Mouse (Mus musculus) ES-E14 (cell line): ENCODE data around the gene Shld2. TPM values are rescaled to one million over a fixed set of nuclear protein-coding genes. Genes with fewer than 3 reads are reported as not detected.
A peak's percentile ranks its signal among the peaks of the same experiment; 100 is the strongest.

Experiments used
- DNase-seq: peaks from one replicate; pipeline ENCODE4 v3.0.0-alpha.2; 2013; ENCODE audit warnings: low read depth, low spot score
- H3K27ac ChIP-seq: 2 replicates; pipeline ENCODE4 v1.5.1; 2012; ENCODE audit warnings: low read depth, mild to moderate bottlenecking, low read length, moderate library complexity, mixed read lengths; ENCODE audit not compliant: poor library complexity, insufficient read depth, severe bottlenecking
- H3K36me3 ChIP-seq: 2 replicates; pipeline ENCODE4 v1.6.1; 2012; ENCODE audit warnings: mild to moderate bottlenecking, low read length, moderate library complexity, mixed read lengths; ENCODE audit not compliant: control insufficient read depth, poor library complexity, insufficient read depth, severe bottlenecking
- H3K4me1 ChIP-seq, 2 experiments: fragments of 150-350 bp in 1 of 2; sonication (generic) in 1 of 2; 2 replicates each; pipeline ENCODE4 v1.6.1; 2012; ENCODE audit warnings: low read length in 2 of 2, mild to moderate bottlenecking in 1 of 2, mixed read lengths in 1 of 2; ENCODE audit not compliant: control insufficient read depth in 2 of 2, insufficient read depth in 2 of 2, poor library complexity in 1 of 2
- H3K4me3 ChIP-seq, 2 experiments: fragments of 150-350 bp in 1 of 2; sonication (generic) in 1 of 2; 2 replicates each; pipeline ENCODE4 v1.5.1; 2012; ENCODE audit warnings: low read length in 2 of 2, low read depth in 1 of 2, mild to moderate bottlenecking in 1 of 2, mixed read lengths in 1 of 2; ENCODE audit not compliant: insufficient read depth in 1 of 2, poor library complexity in 1 of 2, severe bottlenecking in 1 of 2
- H3K9ac ChIP-seq: 2 replicates; pipeline ENCODE4 v1.6.1; 2012; ENCODE audit warnings: low read depth, mild to moderate bottlenecking, low read length, mixed read lengths; ENCODE audit not compliant: poor library complexity, insufficient read depth, severe bottlenecking
- H3K9me3 ChIP-seq: fragments of 150-350 bp; sonication (generic); 2 replicates; pipeline ENCODE4 v1.6.1; 2012; ENCODE audit warnings: low read depth, mild to moderate bottlenecking, low read length; ENCODE audit not compliant: control insufficient read depth, insufficient read depth
- CHD2 ChIP-seq: IDR thresholded peaks from 2 replicates; pipeline ENCODE4 v1.6.1; 2014; ENCODE audit warnings: mild to moderate bottlenecking, low read depth, low read length, inconsistent platforms
- HCFC1 ChIP-seq: IDR thresholded peaks from 2 replicates; pipeline ENCODE4 v1.6.1; 2012; ENCODE audit warnings: low read length, inconsistent platforms, borderline replicate concordance; ENCODE audit not compliant: insufficient read depth
- MAFK ChIP-seq: IDR thresholded peaks from 2 replicates; pipeline ENCODE4 v1.6.1; 2014; ENCODE audit warnings: mild to moderate bottlenecking, low read depth, low read length, inconsistent platforms; ENCODE audit not compliant: insufficient read depth
- ZC3H11A ChIP-seq: IDR thresholded peaks from 2 replicates; pipeline ENCODE4 v1.6.1; 2012; ENCODE audit warnings: low read depth, mild to moderate bottlenecking, inconsistent platforms, low read length, borderline replicate concordance
- ZNF384 ChIP-seq: IDR thresholded peaks from 2 replicates; pipeline ENCODE4 v1.6.1; 2012; ENCODE audit warnings: low read depth, low read length, inconsistent platforms
- in situ Hi-C, 2 experiments: fragments of 600-800 bp; cut with MboI; formaldehyde crosslinking; loops; one replicate each; pipeline ENCODE4 v1.15.1; 2025; ENCODE audit warnings: low sequenced_read_pairs in 2 of 2, inconsistent platforms in 1 of 2; ENCODE audit not compliant: unreplicated experiment in 2 of 2
- total RNA-seq: library from RNA; depleted of rRNA; stranded (reverse); fragments of 300-350 nt; gene quantifications from 2 replicates; pipeline ENCODE4 v1.2.3, GENCODE M21; 2012

The Shld2 gene
- total RNA-seq, 1 experiment, result 10.8 TPM

DNA sequence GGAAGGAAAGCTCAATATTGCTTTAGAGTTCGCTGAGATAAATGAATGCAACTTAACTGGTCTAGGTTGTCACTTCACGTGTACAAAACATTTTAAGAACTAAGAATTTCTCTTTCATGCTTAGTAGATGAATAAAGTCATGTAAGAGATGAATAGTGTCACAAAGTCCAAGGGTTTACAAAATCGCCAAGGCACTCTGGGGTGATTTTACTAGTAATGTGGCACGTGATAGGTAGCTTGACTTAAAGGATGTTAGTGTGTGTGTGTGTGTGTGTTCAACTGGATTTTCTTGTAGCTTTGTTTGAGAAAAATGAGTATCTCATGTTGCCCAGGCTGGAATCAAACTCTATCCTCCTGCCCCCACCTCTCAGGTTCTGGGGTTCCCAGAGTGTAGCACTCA, 1.0 kb downstream of the Shld2 start:
- Histone ChIP-seq H3K4me1 (peaks cover 2 to 23% of the 10 kb centered on the region in 2 experiments; a peak in 3 of 4 replicates), H3K9ac (no peak overlapping the region), H3K9me3 (no peaks in the 10 kb centered on the region), H3K27ac (no peak overlapping the region), H3K4me3 (peak overlapping the region in 1 of 2 experiments; percentile 82; a peak in 3 of 4 replicates), H3K36me3 (peaks cover 5% of the 10 kb centered on the region)
- TF ChIP-seq ZC3H11A (no peak), CHD2 (no peak), MAFK (no peak), HCFC1 (no peak), ZNF384 (no peak)
- DNase-seq, result no peak
- in situ Hi-C loops, result no loop called here

DNA sequence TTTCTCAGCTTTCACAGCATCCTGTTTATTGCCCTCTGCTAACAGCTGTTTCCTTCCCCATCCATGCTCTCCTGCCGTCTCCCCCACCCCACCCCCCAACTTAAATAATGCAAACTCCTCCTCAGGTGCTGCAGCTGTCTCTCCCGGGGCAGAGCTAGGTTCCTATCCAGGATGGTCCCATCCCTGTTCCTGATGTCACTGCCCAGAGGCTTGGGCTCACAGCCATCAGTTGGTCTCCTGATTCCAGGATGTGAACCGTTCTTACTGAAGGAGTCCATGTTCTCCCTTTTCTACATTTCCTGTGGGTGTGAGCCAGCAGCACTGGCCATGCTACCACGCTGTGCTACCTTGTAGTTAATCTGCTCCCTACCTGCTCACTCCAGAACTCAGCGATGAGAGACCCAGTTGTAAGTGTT, 7.0 kb downstream of the Shld2 start:
- peaks cover 3% of the 10 kb centered on the region; the same call in 1 of the 2 replicates for H3K36me3 ChIP-seq
- H3K9ac ChIP-seq, result no peak overlapping the region
- H3K9me3 ChIP-seq, result no peaks in the 10 kb centered on the region
- no peak overlapping the region for H3K4me3 ChIP-seq
- no peak for TF ChIP-seq HCFC1
- peak overlapping the region; percentile 48 for H3K27ac ChIP-seq
- H3K4me1 ChIP-seq, result peaks cover 14 to 15% of the 10 kb centered on the region in 2 experiments
- no peak for DNase-seq
- in situ Hi-C loops, result no loop called here

DNA sequence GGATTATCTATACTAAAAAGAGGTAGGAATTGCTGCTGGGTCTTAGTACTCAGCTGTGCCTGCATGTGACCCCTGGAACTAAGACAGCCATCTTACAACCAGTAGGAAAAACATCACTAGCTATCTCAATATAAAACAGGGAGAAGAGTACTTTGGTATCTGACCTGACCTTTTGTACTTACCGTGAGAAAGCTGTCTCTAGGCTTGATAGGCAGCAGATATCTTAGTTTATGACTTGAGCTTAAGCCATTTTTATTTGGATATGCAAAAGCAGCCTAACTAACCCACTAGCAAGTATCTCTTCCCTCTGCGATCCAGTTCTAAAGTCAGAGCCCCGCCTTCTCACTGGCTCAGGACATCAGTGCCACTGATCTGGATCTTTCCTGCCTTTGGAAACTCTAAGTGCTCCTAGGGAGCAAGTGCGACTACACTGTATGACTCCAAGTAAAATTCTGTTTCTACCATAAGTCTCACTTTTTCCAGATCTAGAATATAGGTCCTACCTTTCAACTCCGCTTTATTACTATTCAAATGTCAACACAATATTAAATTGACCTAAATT, 7.5 kb downstream of the Shld2 start:
- Histone ChIP-seq H3K9ac (no peak overlapping the region), H3K9me3 (no peaks in the 10 kb centered on the region), H3K4me1 (peaks cover 14 to 15% of the 10 kb centered on the region in 2 experiments), H3K4me3 (no peak overlapping the region), H3K36me3 (peaks cover 3% of the 10 kb centered on the region; the same call in 1 of the 2 replicates), H3K27ac (no peak overlapping the region; the same call in 1 of the 2 replicates)
- TF ChIP-seq HCFC1, result no peak
- TF ChIP-seq MAFK, result no peak
- TF ChIP-seq CHD2, result no peak
- TF ChIP-seq ZNF384, result no peak
- no peak for TF ChIP-seq ZC3H11A
- no peak for DNase-seq
- in situ Hi-C loops, result no loop called here

DNA sequence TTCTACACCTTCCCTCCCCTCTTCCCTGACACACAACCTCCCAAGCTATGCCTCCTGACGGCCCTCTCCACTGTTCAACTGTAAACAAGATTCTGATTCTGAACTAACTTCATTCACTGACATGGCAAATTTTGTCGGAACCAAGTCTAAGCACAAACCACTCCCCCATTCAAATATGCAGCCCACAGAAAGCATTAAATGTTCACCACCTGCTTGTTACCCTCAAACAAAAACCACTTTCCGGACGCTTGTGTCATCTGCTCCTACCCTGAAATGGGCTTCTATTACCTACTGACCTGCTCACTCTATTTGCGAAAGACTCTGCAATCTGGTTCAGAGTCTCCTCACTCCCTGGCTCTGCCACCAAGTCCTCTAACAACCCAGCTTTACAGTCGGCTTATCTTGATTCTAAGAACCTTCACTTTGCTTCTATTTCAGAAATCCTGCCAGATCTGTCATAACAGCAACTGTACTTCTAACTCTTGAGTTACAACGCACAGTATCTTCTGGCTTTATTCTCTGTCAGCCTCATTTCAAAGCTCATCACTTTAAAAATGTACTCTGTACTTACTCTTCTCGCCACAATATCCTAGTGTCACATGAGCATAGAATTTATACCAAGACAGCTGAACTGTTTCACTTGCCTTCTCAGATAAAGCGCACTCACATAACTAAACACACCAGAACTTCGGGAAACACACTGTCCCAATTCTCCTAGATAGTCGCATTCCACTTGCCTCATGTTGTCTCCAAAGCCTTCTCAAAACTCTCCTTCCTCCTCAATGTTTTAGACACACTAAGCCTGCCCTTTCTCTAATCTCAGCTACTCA, 11.2 kb downstream of the Shld2 start:
- no peak for DNase-seq
- Histone ChIP-seq H3K27ac (no peak overlapping the region), H3K9ac (no peak overlapping the region), H3K9me3 (no peaks in the 10 kb centered on the region), H3K4me3 (no peak overlapping the region), H3K4me1 (peaks cover 13% of the 10 kb centered on the region in 2 experiments), H3K36me3 (peaks cover 3% of the 10 kb centered on the region; the same call in 1 of the 2 replicates)
- in situ Hi-C loops, result no loop called here
- TF ChIP-seq HCFC1 (no peak), ZNF384 (no peak), ZC3H11A (no peak), MAFK (no peak), CHD2 (no peak)

DNA sequence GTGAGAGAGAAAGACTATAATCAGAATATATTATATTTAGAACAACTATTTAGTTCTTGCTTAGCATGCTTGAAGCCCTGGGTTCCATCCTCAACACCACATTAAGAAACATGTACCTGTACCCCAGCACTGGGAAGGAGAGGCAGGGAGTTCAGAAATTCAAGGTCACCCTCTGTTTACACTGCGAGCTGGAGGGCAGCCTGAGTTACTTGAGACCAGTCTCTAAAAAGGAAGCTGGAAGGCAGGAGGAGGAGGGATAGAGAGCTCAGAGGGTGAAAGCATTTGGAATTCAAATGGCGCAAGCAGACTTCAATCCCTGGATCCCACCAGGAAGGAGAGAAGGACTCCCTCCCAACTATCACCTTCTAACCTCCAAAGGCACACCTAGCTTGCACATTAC, 12.7 kb downstream of the Shld2 start:
- Histone ChIP-seq H3K27ac (peak overlapping the region; percentile 43; the same call in 1 of the 2 replicates), H3K4me3 (no peak overlapping the region), H3K9ac (no peak overlapping the region), H3K9me3 (no peaks in the 10 kb centered on the region), H3K4me1 (peaks cover 3 to 10% of the 10 kb centered on the region in 2 experiments), H3K36me3 (peaks cover 3% of the 10 kb centered on the region; the same call in 1 of the 2 replicates)
- no peak for DNase-seq
- in situ Hi-C loops, result no loop called here
- TF ChIP-seq HCFC1 (no peak), ZC3H11A (no peak), MAFK (no peak), CHD2 (no peak)
